Mouse (Mus musculus): ENCODE data around the gene Slc22a15.
A peak's percentile ranks its signal among the peaks of the same experiment; 100 is the strongest.

Gene Slc22a15

GRCm38 (mm10) chr3:101806149-101806548, 118.1 kb downstream of the Slc22a15 start:
- DNase-seq: peak; percentile 94
